Mouse (Mus musculus) liver, postnatal 0 days (tissue): ENCODE results near the gene Ankrd44. TPM values are rescaled to one million over a fixed set of nuclear protein-coding genes. Genes with fewer than 3 reads are reported as not detected.

Source experiments
- ATAC-seq: fragments of 200-750 bp; cut with Nextera tagmentation; 2 replicates; pipeline ENCODE4 v1.8.0; 2017; ENCODE audit warnings: mild to moderate bottlenecking, moderate library complexity
- DNase-seq: peaks from one replicate; pipeline ENCODE4 v3.0.0-alpha.2; 2016
- H3K27ac ChIP-seq: fragments of 300-500 bp; sonication (generic); 2 replicates; pipeline ENCODE4 v1.5.1; 2014; ENCODE audit warnings: antibody characterized with exemption, moderate library complexity, mild to moderate bottlenecking, low read depth
- H3K27me3 ChIP-seq: fragments of 300-500 bp; sonication (generic); 2 replicates; pipeline ENCODE4 v1.6.1; 2014; ENCODE audit warnings: low read length, control low read depth, mixed read lengths; ENCODE audit not compliant: insufficient read depth
- H3K36me3 ChIP-seq: fragments of 300-500 bp; sonication (generic); replicated peaks from 2 replicates; pipeline ENCODE4 v1.6.1; 2014; ENCODE audit warnings: mild to moderate bottlenecking, control low read depth, low read length, moderate library complexity, mixed read lengths; ENCODE audit not compliant: insufficient read depth
- H3K4me1 ChIP-seq: fragments of 300-500 bp; sonication (generic); 2 replicates; pipeline ENCODE4 v1.6.1; 2014; ENCODE audit warnings: antibody characterized with exemption, mild to moderate bottlenecking, control low read depth; ENCODE audit not compliant: insufficient read depth
- H3K4me2 ChIP-seq: fragments of 300-500 bp; sonication (generic); 2 replicates; pipeline ENCODE4 v1.6.1; 2014; ENCODE audit warnings: low read depth, mild to moderate bottlenecking, low read length, moderate library complexity, mixed read lengths
- H3K4me3 ChIP-seq: fragments of 300-500 bp; sonication (generic); 2 replicates; pipeline ENCODE4 v1.5.1; 2014; ENCODE audit warnings: low read depth, low read length
- H3K9ac ChIP-seq: fragments of 300-500 bp; sonication (generic); replicated peaks from 2 replicates; pipeline ENCODE4 v1.6.1; 2014; ENCODE audit warnings: mild to moderate bottlenecking, moderate library complexity
- H3K9me3 ChIP-seq: fragments of 300-500 bp; sonication (generic); 2 replicates; pipeline ENCODE4 v1.6.1; 2016; ENCODE audit warnings: mild to moderate bottlenecking, control low read depth, low read length, mixed read lengths
- CTCF ChIP-seq: sonication (generic); IDR thresholded peaks from 2 replicates; pipeline ENCODE4 v1.5.1; 2016; ENCODE audit warnings: antibody characterized with exemption, low read depth
- EP300 ChIP-seq: IDR thresholded peaks from 2 replicates; pipeline ENCODE4 v1.6.1; 2016; ENCODE audit warnings: antibody characterized with exemption, low read depth, mild to moderate bottlenecking
- WGBS: fragments of 180-500 bp; shearing (Covaris S2); extraction: QIAGEN DNeasy Blood & Tissue Kit; methylation state at CpG from one replicate; pipeline ENCODE4 v1.1.7; 2014; ENCODE audit not compliant: insufficient replicate concordance; 5-methylcytosine and 5-hydroxymethylcytosine counted together
- polyA plus RNA-seq: library from polyadenylated mRNA; unstranded; fragments of >200 nt; fragmentation: Nextera tagmentation; extraction: Ambion mirVana; gene quantifications from 2 replicates; pipeline ENCODE4 v1.2.1, GENCODE M21; 2015

Ankrd44 gene
- polyA plus RNA-seq, 1 experiment from 2014 or later = 4.7 TPM

GRCm38 (mm10) chr1:54914387-54914786 is 11.8 kb downstream of the Ankrd44 start:
- 0 out of 2 replicates have a peak overlapping the region, but pooled peaks have one; percentile 13 for H3K4me3 ChIP-seq
- H3K4me1 ChIP-seq = peaks cover 31% of the 10 kb centered on the region
- WGBS = 16% methylated on average over 9 of the region's 9 CpGs
- TF ChIP-seq EP300 (no peak), CTCF (no peak)
- H3K4me2 ChIP-seq = peak overlapping the region; percentile 47
- no peak for DNase-seq
- H3K27ac ChIP-seq = peak overlapping the region; percentile 86
- H3K9ac ChIP-seq = no peak overlapping the region
- H3K9me3 ChIP-seq = no peaks in the 10 kb centered on the region
- H3K27me3 ChIP-seq = no peaks in the 10 kb centered on the region
- H3K36me3 ChIP-seq = no peaks in the 10 kb centered on the region
- ATAC-seq = no peak

- WGBS = 50% methylated on average over 3 of the region's 3 CpGs
- Histone ChIP-seq H3K4me3 (no peak overlapping the region), H3K9me3 (no peaks in the 10 kb centered on the region), H3K27me3 (no peaks in the 10 kb centered on the region), H3K27ac (peak overlapping the region; percentile 86), H3K4me2 (peak overlapping the region; percentile 27; the same call in 1 of the 2 replicates), H3K9ac (no peak overlapping the region), H3K4me1 (peaks cover 31% of the 10 kb centered on the region), H3K36me3 (no peaks in the 10 kb centered on the region)
- ATAC-seq (peak; percentile 29; the same call in 1 of the 2 replicates), DNase-seq (peak; percentile 39)
- TF ChIP-seq EP300 (no peak), CTCF (no peak)
These were observed 12.8 kb downstream of the Ankrd44 start for GRCm38 (mm10) chr1:54913379-54913873.

GRCm38 (mm10) chr1:54913063-54913335 is 13.2 kb downstream of the Ankrd44 start:
- H3K4me1 ChIP-seq = peaks cover 31% of the 10 kb centered on the region
- H3K27ac ChIP-seq = peak overlapping the region; percentile 86; the same call in 1 of the 2 replicates
- H3K36me3 ChIP-seq = no peaks in the 10 kb centered on the region
- no peak overlapping the region for H3K4me3 ChIP-seq
- DNase-seq (no peak), ATAC-seq (no peak)
- no peaks in the 10 kb centered on the region for H3K9me3 ChIP-seq
- TF ChIP-seq EP300 (no peak), CTCF (peak; percentile 56)
- H3K4me2 ChIP-seq = peak overlapping the region; percentile 44
- no peaks in the 10 kb centered on the region for H3K27me3 ChIP-seq
- no peak overlapping the region for H3K9ac ChIP-seq

GRCm38 (mm10) chr1:54912290-54913062 is 13.7 kb downstream of the Ankrd44 start:
- Histone ChIP-seq H3K27ac (peak overlapping the region; percentile 86), H3K4me1 (peaks cover 32% of the 10 kb centered on the region), H3K9ac (no peak overlapping the region), H3K4me2 (peak overlapping the region; percentile 44), H3K36me3 (no peaks in the 10 kb centered on the region), H3K27me3 (no peaks in the 10 kb centered on the region), H3K4me3 (no peak overlapping the region; the same call in 1 of the 2 replicates), H3K9me3 (no peaks in the 10 kb centered on the region)
- ATAC-seq = peak; percentile 77
- TF ChIP-seq EP300 (no peak), CTCF (no peak)
- WGBS = 36% methylated on average over 7 of the region's 7 CpGs
- peak; percentile 17 for DNase-seq

GRCm38 (mm10) chr1:54911256-54911610 is 15.0 kb downstream of the Ankrd44 start:
- no peak for ATAC-seq
- Histone ChIP-seq H3K36me3 (no peaks in the 10 kb centered on the region), H3K4me1 (peaks cover 33% of the 10 kb centered on the region), H3K27ac (peak overlapping the region; percentile 49; the same call in 1 of the 2 replicates), H3K9me3 (no peaks in the 10 kb centered on the region), H3K27me3 (no peaks in the 10 kb centered on the region), H3K4me3 (no peak overlapping the region), H3K9ac (no peak overlapping the region), H3K4me2 (no peak overlapping the region)
- WGBS = 58% methylated on average over 1 of the region's 1 CpGs
- DNase-seq = no peak
- TF ChIP-seq CTCF (no peak), EP300 (no peak)

GRCm38 (mm10) chr1:54910489-54911255 is 15.5 kb downstream of the Ankrd44 start:
- H3K4me1 ChIP-seq = peaks cover 32% of the 10 kb centered on the region

More at GRCm38 (mm10) chr1:54910489-54911255, 15.5 kb downstream of the Ankrd44 start:
- Histone ChIP-seq H3K9me3 (no peaks in the 10 kb centered on the region), H3K27ac (peak overlapping the region; percentile 9; the same call in 1 of the 2 replicates), H3K27me3 (no peaks in the 10 kb centered on the region), H3K36me3 (no peaks in the 10 kb centered on the region), H3K4me3 (no peak overlapping the region), H3K4me2 (no peak overlapping the region), H3K9ac (no peak overlapping the region)
- TF ChIP-seq EP300 = no peak
- no peak for TF ChIP-seq CTCF
- DNase-seq (no peak), ATAC-seq (no peak)
- 57% methylated on average over 5 of the region's 5 CpGs for WGBS
